Mouse (Mus musculus): ENCODE results near the gene Rae1.

The Rae1 gene

DNA sequence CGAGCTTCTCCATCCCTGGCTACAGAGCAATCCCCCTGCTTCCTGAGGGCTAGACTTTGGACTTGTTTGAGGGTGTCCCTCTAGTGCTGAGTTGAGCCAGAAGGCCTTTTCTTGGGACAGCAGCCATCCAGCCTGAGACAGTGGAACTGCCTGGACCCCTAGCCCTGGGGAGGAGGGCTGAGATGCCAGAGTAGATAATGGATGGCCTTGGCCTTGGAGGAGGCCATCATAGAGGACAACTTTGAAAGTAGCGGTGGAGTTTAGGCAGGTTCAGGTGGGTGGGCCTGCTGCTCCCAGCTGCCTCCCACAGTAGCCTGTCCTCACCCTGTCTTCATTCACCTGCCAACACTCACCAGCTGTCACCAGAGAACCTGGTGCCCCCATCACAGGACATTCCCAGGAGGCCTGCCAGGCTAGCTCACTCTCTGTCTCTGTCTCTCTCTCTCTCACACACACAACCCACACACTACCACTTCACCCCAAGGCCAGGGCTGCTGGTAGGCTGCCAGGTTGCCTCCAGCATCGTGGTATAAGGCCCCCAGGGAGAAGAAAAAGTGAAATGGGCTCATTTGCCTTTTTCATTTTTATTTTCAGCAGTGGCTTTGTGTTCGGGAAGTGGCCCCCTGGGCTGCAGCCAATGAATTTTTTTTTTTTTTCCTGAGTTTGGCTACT, 28.0 kb downstream of the Rae1 start:
- no peak for DNase-seq (ENCODE audit: low spot score)

DNA sequence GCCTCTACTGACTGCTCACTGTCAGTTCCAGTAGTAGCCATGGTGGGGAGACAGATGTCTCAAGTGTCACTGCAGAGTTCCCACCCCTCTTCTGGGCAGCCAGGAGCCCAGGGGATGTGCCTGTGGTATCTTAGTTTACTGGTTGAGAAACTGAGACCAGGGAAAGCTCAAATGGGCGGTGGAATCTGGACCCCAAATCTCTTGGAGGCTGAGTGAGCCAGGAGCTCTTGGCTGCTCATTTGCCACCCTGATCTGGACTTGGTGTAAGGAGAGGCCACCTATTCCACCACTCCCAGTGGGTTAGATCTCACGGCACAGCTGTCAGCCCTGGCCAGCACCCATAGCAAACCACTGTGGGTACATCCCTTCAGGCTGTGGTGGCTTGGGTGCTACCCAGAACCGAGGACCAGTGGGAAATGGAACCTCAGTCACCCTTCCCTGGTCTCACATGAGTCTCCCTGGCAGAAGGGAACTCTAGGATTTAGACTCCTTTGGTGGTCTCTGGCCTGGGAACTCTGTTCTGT, 28.7 kb downstream of the Rae1 start:
- DNase-seq (ENCODE audit: low spot score), result no peak

DNA sequence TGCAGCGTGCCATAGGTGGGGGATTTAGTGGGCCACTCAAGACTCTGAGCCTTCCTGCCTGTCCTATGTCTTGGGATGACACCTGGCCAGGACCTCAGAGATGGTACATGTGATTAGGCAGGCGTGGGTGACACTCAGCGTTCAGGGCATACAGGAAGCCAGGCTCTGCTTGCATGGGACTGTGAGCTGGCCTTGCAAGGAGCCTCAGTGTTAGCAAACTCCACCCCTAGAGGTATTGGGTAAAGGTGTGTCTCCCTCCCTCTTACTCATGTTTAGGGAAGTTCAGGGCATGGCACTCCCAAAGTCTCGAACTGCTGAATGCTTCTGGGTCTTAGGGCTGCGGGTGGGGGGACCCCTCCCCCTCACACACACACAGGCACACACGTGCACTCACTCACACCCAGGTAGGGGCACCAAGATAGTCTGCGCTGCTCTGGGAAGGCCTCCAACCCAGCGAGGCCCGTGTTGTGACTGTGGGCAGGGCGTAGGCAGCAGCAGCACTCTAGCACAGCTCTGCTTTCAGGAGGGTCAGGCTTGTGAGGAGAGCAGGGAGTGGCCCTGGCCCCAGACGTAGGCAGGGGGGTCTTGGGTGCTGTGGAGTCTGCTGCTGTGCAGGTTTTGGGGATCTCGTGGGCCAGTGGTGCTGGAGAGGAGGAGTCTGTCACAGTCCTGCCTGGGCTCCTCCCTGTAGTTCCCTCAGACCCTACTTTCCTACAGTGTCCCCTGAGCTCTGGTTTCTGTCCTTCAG, 30.8 kb downstream of the Rae1 start:
- DNase-seq (ENCODE audit: low spot score), result no peak

DNA sequence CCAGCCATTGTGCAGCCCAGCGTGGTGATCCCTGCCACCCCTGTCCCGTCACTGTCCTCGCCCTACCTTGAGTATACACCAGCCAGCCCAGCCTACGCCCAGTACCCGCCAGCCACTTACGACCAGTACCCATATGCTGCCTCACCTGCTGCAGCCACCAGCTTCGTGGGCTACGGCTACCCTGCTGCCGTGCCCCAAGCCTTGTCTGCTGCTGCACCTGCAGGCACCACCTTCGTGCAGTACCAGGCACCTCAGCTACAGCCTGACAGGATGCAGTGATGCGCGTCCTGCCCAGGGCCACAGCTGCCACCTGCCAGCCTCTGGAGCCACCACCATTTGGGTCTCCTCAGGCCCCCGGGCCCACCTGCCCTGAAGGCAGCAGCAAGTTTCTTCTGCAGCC, 33.6 kb downstream of the Rae1 start:
- DNase-seq (ENCODE audit: low spot score), result no peak

DNA sequence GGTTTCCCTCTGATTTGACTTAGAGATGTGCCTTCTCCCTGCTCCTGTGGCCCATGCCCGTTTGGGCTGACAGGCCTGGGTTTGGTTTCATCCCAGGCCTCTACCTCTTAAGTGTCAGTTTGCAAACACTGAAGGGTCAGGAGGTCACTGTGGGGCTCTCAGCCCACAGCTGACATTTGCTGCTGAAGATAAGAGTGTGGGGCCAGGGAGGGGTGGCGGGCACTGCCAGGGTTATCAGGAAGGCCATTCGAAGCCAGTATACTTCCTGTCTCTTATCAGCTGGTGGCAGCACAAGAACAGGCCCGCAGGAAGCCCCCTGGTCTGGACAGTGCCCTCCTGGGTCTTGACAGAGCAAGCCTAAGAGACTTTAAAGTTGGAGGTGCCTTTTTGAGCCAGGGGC, 35.1 kb downstream of the Rae1 start:
- DNase-seq (ENCODE audit: low spot score), result no peak

DNA sequence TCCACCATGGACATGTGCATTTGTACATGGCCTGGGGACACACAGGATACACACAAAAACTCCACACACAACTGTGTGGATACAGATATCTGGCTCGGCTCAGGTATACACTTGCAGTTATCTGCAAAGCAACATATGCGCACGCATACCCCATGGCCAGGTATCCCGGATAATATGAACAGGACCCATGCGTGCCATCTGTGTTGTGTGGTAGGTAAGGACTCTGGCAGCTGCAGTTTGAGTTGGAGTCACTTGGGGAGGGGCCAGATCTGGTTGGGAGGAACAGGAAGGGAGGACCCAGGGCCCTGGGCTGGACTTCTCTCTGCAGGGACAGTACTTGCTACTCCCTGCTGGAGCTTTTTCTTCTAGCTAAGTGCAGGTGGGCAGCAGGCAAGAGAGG, 35.7 kb downstream of the Rae1 start:
- no peak for DNase-seq (ENCODE audit: low spot score)

DNA sequence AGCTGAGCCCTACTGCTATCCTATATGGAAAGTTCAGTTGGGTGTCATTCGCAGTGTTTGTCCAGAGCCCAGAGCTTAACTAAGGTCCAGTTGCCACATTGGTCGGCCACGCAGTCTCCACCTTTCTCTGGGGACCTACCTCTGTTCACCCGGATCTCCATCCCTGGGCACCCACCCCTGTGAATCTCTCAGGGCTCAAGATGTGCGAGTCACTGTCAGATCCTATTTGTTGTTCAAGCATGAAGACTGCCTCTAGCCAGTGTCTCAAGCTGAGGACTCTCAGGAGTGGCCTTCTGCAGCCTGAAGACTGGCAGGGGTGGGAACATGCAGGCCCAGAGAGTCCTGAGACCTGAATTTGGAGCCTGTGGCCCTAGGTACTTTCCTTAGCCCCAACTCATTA, 36.1 kb downstream of the Rae1 start:
- no peak for DNase-seq (ENCODE audit: low spot score)

DNA sequence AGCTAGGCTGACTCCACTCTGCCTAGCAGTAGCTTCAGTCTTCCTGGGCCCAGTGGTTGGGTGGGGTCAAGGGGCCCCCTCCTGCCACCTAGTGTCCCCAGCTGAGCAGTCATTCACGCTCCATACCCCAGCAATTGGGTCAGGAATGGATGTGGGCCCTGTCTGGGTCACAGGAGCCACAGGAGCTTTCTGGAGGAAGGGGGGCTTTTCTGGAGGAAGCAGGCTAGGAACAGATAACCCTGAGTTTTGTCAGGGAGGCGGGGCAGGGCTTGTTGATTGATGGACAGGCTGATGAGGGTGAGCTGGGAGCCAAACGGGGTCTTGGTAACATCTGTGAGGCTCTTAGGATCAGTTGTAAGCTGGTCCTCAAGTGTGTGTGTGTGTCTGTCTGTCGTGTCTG, 36.7 kb downstream of the Rae1 start:
- no peak for DNase-seq (ENCODE audit: low spot score)

DNA sequence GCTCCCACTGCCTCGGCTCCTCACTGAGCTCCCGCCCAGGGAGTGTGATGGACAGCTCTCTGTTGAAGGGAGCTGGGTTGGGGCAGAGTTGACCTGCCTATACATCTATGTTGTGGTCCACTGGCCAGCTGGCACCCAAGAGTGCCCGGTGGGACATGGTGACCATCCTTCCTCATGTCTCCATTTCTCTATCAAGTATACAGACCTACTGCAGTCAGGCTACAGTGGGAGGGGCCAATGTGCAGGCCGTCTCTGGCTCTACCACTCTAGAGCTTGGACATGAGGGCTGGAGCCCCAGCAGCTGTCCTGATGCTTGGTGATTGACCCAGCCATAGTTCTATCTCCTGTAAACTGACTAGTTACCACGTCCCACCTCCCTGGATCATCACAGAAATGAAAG, 37.4 kb downstream of the Rae1 start:
- no peak for DNase-seq (ENCODE audit: low spot score)

DNA sequence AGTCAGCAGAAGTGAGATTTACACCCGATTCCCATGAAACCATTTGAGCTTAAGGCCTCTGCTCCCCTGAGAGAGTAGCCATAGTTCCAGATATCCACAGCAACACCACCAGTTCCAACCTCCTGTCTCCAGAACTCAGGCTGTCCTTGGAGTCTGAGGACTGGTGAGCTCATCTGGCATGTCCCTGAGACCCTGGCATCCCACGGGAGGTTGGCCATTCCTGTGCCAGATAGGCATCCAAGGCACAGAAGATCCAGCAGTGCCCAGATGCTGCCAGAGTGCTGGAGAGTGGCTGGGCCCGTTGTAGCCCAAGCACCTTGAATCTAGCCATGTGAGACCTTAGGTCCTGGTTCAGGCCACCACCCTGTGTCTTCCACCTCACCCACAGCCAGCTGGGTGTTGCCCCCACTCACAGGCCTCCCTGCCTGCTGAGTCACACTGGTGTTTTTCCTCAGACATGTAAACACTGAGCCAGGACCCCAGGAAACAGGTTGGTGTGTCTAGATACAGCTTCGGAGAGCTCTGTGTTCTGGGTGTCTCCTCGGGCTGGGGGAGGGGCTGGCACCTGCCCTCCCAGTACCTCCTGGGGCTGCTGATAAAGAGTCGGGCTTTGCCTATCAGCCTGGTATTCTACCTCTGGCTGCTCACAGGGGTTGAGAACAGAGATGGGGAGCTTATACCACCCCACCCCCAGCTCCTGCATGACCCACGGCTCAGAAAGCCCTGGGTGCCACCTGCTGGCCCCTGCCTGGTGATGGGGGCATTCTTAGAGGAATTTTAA, 38.1 kb downstream of the Rae1 start:
- no peak for DNase-seq (ENCODE audit: low spot score)

DNA sequence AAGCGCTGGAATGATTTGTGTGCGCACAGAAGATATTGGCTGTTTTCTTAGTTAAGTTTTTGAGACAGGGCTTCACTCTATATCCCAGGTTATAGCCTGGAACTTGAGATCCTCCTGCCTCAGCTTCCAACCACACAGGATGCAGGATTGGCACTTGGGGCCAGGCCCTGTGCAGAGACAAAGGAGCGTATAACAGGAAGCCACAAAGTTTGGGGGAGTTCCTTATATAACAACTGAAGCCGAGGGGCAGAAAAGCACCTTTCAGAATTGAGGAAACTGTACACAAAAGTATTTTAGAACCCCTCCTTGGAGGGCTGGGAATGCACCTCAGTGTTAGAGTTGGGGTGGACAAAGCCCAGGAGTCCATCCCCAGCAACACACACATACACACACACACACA, 39.1 kb downstream of the Rae1 start:
- DNase-seq (ENCODE audit: low spot score), result no peak

DNA sequence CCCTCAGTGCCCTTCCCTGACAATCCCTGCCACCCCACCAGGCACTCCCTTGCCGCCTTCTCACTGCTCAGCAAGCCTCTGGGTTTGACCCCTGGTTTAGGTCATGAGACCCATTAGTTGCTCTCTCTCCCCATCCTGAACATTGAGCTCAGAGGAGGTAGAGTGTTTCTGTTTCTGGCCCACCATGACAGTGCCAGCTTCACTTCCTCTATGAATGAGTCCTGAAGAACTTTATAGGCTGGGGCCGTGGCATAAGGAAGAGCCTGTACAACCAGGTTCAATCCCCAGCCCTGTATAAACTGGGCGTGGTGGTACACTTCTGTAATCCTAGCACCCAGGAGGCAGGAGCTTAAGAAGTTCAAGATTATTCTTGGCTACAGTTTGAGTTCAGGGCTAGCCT, 40.9 kb downstream of the Rae1 start:
- no peak for DNase-seq (ENCODE audit: low spot score)

DNA sequence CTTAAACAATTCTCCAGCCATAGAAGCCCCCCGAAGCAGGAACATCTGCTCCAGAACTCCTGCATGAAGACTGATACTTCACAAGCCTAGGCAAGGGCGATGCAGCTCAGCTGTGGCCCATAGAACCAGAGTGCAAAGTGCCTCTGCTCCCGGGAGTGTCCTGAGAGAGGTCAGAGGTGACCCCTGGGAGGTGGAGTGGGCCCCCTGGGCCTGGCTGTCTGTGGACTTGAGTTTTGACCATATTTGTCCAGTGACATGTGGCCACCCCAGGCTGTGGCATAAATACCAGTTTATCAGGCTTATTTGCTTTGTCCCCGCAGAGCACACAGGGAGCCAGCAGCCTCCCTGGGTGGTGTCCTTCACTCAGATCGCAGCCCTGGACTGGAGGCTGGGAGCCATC, 41.3 kb downstream of the Rae1 start:
- no peak for DNase-seq (ENCODE audit: low spot score)

DNA sequence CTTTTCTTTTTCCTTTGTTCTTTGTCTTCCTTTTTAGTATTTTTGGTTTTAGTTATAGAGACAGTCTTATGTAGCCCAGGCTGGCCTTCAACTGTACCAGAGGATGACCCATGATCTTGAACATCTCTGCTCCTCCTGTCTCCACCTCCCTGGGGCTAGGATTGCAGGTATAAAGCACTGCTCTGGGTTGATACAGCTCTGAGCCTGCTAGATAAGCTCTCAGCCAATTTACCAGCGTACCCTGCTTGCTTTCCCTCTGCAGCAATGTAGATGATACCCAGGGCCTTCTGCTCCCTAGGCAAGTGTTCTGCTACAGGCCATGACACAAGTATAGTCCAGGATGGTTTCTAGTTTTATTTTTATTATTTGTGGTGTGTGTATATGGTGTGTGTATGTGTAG, 42.0 kb downstream of the Rae1 start:
- DNase-seq (ENCODE audit: low spot score), result no peak

DNA sequence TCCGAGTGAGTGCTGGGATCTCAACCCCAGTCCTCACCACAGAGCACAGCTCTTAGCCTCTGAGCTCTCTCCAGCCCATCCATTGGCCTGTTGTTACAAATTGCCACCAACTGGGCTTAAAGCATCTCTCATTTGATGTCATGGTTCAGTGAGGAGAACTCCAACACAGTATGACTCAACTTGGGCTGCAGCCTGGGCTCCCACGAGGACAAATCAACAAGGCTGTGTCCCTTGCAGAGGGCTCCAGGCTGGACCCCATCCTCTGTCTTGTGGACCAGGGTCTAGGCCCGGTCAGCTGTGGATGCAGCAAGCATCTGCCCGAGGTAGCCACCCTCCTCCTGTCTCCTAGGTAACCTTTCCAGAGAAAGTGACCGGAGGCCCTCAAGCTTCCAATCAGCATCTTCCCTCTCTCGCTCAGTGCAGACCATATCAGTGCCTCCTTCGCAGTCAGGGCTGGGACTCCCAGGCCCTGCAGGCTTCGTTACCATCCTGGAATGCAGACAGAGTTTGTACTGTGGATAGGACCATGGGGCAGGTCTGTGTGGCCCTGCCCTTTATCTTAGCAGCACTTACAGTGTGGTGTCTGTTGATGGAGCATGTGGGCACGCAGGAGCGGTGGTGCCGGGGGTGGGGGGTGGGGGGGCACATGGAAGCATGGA, 42.7 kb downstream of the Rae1 start:
- DNase-seq (ENCODE audit: low spot score), result no peak

DNA sequence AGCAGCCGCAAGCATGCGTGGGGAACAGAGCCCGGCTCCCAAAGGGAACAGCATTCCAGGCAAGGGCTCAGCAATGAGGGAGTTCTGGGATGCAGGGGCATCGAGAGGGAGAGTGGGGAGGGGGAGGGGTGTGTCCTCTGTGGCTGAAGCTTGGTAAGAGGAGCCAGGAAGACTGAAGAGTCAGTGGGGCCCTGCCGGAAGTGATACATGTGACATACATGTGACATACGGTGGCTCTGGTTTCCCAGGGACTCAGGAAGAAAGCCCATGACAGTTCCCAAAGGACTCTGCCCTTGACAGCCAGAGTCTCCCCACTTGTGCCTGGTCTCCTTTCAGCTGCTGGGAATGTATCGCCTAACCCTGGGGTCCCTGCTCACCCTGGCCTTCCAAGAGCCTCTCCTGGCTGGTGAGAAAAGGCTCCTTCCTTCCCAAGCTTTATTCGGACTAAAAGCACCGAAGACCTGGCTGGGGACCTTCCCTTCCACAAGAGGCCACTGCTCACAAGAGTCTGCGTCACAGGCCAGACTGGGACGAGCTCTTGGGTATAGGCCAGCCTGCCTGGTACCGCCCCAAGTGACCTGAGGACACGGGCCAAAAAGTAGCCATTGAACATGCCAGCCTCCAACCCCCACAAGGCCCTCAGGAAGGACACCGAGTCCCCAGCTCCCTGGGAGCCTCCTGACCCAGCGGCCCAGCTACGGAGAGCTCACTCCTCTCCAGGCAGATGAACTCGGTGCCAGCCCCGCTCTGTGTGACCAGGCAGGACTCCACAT, 44.5 kb downstream of the Rae1 start:
- no peak for DNase-seq (ENCODE audit: low spot score)

DNA sequence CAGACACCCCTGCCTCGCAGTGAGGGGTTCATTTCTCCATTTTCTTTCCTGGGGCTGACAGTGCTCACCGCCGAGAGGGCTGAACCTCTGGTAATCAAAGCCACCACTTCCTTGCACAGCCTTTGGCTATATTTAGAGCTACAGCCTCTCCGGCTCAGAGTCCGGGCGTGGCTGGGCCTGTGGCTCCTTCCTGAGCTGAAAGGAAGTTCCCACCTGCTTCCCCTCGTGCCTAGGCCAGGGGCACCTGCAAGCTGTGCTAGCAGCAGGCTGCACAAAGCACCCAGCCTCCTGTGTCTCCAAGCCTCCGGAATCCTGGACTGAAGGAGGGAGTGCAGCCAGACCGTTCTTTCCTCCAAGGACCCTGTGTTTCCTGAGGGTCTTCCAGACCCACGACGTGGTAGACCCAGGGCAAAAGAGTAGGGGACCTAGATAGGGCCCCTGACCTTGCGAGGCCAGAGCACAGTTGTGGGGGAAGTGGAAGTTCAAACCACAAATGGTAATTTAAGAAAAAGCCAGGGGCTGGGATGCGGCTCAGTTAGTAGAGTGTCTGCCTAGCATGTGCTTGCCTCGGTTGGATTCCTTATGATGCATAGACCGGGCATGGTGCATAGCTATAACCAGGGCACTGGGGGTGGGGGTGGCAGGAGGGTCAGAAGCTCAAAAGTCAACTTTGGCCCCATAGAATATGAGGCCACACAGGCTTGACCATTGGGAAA, 46.8 kb downstream of the Rae1 start:
- DNase-seq (ENCODE audit: low spot score), result no peak

DNA sequence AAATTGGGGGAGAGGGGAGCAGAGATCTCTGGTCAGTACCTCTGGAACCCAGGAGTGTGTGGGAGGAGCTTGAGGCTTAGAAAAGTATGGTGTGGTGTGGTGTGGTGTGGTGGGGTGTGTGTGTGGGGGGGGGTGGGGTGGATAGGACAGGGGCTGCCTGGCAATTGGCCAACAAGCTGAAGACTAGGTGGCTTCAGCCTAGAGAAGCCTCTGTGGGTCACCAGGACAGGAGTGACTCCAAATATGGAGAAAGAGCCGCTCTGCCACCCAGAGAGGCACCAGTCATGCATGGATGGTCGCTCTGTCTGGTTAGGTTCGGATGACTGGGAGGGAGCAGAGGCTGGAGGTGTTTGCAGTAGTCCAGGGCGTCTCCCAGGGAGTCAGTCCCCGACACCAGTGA, 47.6 kb downstream of the Rae1 start:
- DNase-seq (ENCODE audit: low spot score), result no peak

DNA sequence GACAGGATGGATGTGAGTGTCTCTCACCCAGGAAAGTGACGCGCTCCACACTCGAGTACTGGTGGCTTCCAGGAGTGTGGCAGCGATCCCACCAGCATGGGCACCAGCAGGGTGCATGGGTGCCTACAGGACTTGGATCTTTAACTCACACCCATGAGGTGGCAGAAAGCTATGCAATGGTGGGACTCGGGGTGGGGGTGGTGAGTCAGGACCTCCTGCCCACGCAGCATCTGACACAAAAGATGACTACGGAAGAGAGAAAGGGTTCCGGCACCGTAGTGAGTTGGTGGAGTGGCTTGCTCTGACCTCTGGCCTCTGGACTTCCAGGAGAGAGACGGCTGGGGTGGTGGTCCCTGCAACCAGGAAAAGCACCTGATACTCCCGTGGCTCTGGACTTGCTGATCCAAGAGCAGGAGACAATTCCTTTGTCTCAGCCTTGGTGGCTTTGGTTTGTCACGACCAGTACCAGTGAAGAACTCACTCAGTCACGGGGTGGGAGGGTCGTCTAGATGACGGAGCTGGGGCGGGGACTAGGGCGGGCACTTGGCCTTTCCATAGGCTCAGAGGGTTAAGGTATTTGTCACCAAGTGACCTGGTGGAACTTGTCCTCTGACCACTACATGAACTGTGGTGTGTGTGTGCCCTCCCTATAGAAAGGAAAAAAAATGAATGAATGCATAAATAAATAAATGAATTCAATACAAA, 48.3 kb downstream of the Rae1 start:
- DNase-seq (ENCODE audit: low spot score), result no peak

DNA sequence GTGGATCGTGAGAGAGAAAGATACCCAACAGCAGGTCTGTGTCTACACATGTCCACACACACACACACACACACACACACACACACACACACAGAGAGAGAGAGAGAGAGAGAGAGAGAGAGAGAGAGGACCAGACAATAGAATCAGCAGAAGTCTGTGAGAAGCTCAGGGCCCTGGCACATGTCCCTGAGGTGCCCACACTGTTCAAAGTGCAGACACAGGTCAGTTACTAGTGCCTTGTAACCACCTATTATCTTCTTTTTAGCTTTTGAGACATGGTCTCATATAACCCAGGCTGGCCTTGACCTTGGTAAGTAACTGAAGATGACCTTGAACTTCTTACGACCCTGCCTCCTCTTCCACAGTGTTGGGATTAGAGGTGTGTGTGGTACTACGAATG, 49.3 kb downstream of the Rae1 start:
- no peak for DNase-seq (ENCODE audit: low spot score)

Data from urinary bladder, postnatal 10 days (tissue).